Mouse (Mus musculus): ENCODE results near the gene Paxbp1.

The Paxbp1 gene

GRCm38 (mm10) chr16:91055150-91055549, 10.8 kb upstream of the Paxbp1 start:
- CTCF ChIA-PET, result interaction anchor here (0.7 kb wide), 1 partner anchor 68 kb away, joined by 3 read pairs; no protein-coding TSS in a partner anchor

- CTCF ChIA-PET, result no interaction called here
These were observed 9.3 kb upstream of the Paxbp1 start for GRCm38 (mm10) chr16:91053599-91053998.

- CTCF ChIA-PET, result no interaction called here
These were observed 1.2 kb upstream of the Paxbp1 start for GRCm38 (mm10) chr16:91045511-91045910.

DNA sequence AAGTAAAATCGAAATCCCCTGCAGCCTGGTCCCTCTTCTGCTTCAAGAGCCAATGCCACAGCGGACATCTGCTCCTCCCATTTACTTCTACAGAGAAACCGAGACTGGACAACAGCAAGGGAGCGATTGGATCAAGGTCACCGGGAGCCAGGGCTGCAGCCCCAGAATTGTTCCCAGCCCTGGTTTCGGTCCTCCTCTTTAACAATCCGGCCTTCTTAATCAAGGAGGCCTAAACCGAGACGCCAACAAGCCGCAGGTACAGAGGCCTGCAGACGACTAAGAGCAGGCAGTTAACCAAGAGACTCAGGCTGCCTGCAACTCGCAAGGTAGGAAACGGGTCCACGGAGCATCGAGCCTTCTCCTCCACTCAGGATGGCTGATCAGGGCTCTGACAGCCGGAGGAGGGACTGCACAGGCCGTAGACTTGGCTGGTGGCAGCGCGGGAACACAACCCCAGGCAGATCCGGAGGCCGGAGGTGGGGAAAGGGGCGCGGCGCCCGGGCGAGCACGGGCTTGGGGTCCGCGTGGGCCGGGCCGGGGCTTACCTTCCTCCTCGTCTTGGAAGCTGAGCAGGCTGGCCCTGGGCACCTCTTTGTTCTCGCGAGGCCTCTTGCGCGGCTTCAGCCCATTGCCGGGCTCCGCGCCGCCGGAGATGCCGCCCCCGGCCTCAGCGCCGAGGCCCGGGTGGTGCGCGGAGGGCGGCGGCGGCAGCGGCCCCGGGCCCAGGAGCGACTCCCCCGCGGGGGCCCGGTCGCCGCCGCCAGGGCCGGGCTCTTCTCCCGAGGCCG, 688 bp downstream of the Paxbp1 start:
- CTCF ChIA-PET, result no interaction called here

DNA sequence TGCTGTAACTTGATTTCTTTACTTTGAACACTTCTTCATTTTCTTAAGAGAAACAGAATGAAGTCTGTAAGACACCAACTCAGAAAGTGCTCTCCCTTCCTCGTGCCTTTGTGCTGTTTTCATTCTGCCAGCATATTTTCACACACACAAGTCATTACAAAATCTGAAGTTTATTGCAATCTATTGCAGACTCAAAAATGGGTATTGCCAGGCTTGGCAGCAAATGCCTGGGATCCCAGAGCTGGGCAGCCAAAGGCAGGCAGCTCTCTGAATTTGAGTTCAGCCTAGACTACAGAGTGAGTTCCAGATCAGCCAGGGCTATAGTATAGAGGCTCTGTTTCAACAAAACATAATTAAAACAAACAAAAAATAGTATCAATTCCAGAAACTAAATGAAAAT, 1.7 kb downstream of the Paxbp1 start:
- CTCF ChIA-PET, result no interaction called here

DNA sequence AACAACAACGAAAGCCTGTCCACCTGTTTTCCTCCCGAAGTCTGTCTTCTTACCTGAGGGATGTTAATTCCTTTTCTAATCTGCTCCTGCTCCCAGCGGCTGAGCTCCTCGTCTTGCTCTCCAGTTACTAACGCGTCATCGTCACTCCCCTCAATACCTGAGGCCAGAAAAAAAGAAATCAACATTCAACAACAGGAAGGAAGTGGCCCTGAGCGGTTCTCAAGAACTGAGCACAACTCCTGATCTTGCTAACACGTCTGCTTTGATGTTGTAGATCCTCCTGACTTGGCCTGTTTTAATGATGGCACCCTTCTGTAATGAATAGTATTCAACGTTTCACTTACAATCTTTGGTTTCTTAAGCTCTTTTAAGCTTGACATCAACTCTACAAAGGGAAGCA, 8.5 kb downstream of the Paxbp1 start:
- CTCF ChIA-PET, result no interaction called here

GRCm38 (mm10) chr16:91030751-91031150, 13.6 kb downstream of the Paxbp1 start:
- CTCF ChIA-PET, result no interaction called here

DNA sequence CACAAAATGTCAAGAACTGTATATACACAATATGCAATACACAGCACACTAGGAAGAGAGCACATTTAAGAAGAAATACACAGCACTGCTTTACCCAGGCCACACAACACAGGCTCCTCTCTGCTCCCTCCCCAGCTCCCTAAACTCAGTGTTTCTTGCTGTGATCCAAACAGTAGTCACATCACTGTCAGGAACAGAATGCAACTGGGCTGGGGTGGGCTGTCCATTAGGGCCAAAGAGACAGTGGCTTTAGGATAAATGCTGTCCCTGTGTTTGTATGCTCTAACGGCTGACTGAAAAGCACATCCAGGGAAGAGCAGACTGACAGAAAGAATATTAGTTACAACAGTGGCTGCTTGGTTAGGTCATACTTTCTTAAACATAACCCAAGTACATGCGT, 14.4 kb downstream of the Paxbp1 start:
- CTCF ChIA-PET, result no interaction called here

DNA sequence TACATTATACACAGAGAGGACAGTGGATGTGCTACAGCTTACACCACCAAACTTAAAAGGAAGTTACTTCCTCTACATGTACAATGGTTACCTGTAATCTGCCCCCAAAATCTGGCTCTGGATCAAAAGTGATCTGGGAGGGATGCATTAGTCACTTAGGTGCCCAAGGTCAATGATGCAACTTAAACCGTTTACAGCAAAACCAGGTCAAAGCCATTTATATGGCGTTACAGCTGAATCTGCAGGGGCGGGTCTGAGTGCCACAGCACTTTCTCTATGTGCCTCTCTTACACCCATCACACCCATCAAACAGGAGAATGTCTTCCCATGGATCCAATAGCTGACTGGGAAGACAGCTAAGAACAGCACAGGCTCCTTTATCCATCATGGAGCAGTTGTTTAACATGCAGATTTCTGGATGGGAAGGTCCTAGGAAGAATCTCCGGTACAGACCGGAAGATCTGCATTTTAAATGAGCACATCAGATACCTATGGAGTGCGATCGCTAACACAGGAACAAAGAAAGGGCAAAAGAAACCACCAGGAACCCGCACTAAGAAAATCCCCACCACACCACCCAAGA, 15.1 kb downstream of the Paxbp1 start:
- CTCF ChIA-PET, result no interaction called here

- CTCF ChIA-PET, result interaction anchor here (0.6 kb wide), 1 partner anchor 53 kb away, joined by 3 read pairs; no protein-coding TSS in a partner anchor
These were observed 18.1 kb downstream of the Paxbp1 start for GRCm38 (mm10) chr16:91026290-91026689.

- CTCF ChIA-PET, result interaction anchor here (0.6 to 1.4 kb wide), 3 partner anchors 9 to 1976 kb away, joined by 3 to 4 read pairs (median 3); no protein-coding TSS in a partner anchor
These were observed 21.0 kb downstream of the Paxbp1 start for GRCm38 (mm10) chr16:91023384-91023783.

DNA sequence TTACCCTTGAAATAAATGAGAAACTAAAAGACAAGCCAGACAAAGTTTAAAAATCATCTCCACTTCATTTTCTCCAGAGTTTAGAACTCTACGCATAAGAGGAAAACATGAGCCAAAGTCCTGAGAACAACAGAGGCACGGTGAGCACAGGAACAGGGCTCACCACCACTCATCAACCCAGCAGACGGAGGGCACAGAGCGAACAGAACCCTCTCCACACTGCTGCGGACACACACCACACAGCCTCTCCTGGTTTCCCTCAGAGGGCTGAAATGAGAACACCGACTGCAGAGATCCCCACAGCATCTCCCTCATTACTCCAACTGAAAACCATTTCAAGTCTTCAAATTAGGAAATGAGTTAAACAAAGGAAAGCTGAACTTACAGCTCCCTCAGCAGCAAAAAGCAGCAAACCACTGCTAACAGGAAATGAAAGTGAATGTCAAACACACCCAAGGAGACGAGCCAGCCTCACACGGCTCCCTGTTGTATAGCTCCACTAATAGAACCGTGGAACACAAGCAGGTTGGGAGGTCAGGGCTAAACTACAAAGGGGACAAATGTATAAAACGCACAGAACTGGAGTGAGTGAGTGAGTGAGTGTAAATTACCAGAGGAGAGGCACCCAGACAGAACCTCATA, 23.4 kb downstream of the Paxbp1 start:
- CTCF ChIA-PET, result interaction anchor here (0.6 kb wide), 1 partner anchor 338 kb away, joined by 5 read pairs; no protein-coding TSS in a partner anchor

- CTCF ChIA-PET, result no interaction called here
These were observed 24.9 kb downstream of the Paxbp1 start for GRCm38 (mm10) chr16:91019476-91019875.

DNA sequence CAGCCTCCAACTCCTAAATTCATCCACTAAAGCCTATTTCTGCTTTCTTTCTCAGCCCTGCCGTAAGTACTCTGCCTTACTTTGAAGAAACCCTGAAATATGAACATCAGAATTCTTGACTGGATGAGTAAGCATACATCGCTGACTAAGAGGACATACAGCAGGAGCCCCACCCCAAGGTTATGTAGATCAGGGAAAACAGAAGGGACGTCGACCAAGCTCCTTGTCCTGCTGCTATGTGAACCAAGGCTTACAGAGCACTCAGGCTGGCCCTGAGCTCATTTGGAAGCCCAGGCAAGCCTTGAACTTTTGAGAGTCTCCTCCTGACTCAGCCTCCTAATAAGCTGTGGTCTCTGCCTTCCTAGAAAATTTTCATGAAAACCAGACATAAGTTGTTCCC, 28.6 kb downstream of the Paxbp1 start:
- CTCF ChIA-PET, result interaction anchor here (0.6 kb wide), 1 partner anchor 1454 kb away, joined by 19 read pairs; no protein-coding TSS in a partner anchor

DNA sequence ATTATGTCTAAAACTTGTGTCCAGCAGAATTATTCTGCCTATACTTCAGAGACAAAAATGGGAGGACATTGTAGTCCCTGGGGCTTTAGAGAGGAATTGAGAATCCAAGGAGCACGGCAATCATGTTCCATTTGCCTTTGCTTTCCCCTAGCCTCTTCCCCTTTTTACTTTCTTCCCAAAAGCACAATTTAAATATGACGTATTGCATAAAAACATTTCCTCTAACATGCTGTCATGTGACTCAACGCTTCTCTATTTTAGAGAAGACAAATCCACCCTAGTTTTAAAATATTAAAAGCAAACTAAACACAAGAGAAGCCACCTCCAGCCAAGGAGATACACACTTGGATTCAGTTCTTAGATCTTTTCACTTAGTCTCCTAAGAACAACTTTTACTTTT, 32.5 kb downstream of the Paxbp1 start:
- CTCF ChIA-PET, result no interaction called here

DNA sequence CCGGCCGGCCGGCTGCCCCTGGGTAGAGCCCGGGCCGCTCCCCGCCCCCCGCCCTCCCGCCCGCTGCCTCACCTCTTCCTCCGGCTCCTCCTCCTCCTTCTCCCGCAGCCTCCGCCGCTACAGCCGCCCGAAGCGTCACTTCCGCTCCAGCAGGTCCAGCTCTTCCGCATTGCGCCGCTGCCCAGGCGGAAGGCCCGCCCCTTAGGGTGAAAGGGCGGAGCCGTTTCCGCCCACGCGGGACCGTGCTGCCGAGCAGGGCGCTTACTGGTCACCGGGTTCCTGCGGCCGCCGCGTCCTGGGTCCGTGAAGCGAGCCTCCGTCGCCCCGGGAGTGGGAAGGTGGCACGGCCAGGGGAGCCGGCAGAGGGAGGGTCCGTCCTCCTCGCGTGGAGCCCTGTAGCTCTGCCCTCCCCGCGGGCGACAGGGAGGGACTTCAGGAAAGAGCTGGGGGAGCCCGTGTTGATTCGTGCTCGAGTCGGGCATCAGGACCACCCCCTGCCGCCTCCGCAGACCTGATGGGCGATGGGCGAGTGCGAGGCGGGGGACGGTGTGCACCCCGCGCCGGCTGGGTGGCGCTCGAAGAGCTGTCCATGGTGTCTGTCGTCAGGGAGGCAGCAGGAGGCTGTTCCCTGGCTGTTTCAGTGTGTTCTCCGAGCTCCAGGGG, 33.2 kb downstream of the Paxbp1 start, which contains the start of gene Synj1:
Gene Synj1 (minus strand): TSS at position 288 of the 663 bp plus-strand sequence.
- CTCF ChIA-PET, result no interaction called here

- CTCF ChIA-PET, result interaction anchor here (0.7 kb wide), 1 partner anchor 10 kb away, joined by 3 read pairs; no protein-coding TSS in a partner anchor
These were observed 33.7 kb downstream of the Paxbp1 start for GRCm38 (mm10) chr16:91010581-91011020.

GRCm38 (mm10) chr16:91009942-91010529, 34.3 kb downstream of the Paxbp1 start:
- CTCF ChIA-PET, result interaction anchor here (0.6 to 0.7 kb wide), 2 partner anchors 9 to 361 kb away, joined by 3 to 7 read pairs; no protein-coding TSS in a partner anchor

- CTCF ChIA-PET, result no interaction called here
These were observed 39.3 kb downstream of the Paxbp1 start for GRCm38 (mm10) chr16:91004915-91005538.

DNA sequence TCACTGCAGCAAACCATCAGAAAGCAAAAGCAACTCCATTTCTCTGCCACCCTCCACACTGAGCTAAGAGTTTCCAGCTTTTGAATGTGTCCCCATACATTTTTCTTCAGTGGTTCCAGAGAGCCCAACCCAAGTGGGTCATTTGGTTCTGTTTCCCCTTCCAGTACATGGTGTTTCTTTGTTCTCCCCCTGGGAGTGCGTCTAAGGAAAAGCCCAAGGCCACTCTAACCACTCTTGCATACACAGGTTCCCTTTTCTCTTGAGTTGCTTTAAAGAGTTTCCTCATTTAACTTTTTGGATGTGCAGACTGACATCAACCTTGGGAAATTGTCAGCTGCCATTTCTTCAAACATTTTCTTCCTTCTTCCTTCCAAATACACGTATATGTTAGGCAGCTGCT, 43.2 kb downstream of the Paxbp1 start:
- CTCF ChIA-PET, result interaction anchor here (0.7 kb wide), 1 partner anchor 9 kb away, joined by 3 read pairs; no protein-coding TSS in a partner anchor

DNA sequence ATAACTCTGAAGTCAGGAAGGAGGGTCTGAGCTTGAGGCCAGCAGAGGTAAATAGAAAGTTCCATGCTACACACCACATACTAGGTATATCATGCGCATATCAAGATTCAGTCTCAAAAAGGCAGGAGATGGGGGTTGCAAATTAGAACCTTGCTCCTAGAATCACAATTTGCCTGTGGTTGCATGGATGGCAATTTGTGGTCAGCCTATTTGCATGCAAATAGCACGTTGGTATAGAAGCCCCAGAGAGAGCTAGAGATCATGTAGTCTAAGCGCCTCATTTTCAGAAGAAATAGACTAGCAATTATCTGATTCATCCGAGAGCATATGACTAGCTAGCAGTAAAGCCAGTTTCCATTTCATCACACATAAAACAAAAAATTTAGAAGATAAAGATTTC, 44.5 kb downstream of the Paxbp1 start:
- CTCF ChIA-PET, result no interaction called here

Measured in spleen, embryonic (tissue).